Mouse (Mus musculus): ENCODE measurements at regions not wholly inside any gene's neighbourhood (a gene's known extent, or its start where the extent isn't known, plus 50 kb on each side); places are given as distances from the start of the nearest gene placed in this dataset.
A peak's percentile ranks its signal among the peaks of the same experiment; 100 is the strongest.

- no peak for ATAC-seq
- H3K4me1 ChIP-seq (replicated peaks; ENCODE audit: control insufficient read depth, insufficient read depth, low read length): no peaks in the 10 kb centered on the region
- no peak overlapping the region for H3K4me3 ChIP-seq (replicated peaks; ENCODE audit: low read length)
- no peaks in the 10 kb centered on the region for H3K27me3 ChIP-seq (replicated peaks; ENCODE audit: control insufficient read depth, insufficient read depth, low read length)
- no peak overlapping the region for H3K27ac ChIP-seq (ENCODE audit: low read length)
- no peak overlapping the region for H3K9ac ChIP-seq (replicated peaks; ENCODE audit: low read depth, low read length)
- no peaks in the 10 kb centered on the region for H3K36me3 ChIP-seq (ENCODE audit: control insufficient read depth, insufficient read depth)
- WGBS: 83% methylated on average over 5 of the region's 5 CpGs
- H3K9me3 ChIP-seq (ENCODE audit: control insufficient read depth, low read length): no peaks in the 10 kb centered on the region
- H3K4me2 ChIP-seq (ENCODE audit: low read length): no peak overlapping the region
Observed at GRCm38 (mm10) chr1:56327381-56327780, 309.9 kb downstream of the Hsfy2 start.

DNA sequence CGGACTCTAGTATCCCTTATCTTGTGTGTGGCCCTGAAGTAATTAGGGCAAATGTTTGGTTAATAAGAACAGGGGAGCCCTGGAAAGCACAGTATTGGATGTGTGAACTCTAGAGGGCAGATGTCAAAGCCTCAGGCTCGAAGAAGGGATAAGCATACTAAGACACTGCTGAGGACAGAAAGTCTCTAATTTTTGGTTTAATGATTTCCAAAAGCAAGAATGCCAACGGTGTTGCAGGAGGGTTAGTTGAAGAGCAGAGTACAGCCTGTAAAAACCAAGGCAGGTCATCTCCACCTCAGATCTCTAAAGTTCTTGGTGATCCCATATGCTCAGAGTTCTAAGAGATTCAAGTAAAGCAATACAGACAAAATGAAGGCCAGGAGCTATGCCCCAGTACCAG, 328.6 kb downstream of the Hsfy2 start:
- H3K27ac ChIP-seq (ENCODE audit: low read length): no peak overlapping the region
- no peak overlapping the region for H3K9ac ChIP-seq (replicated peaks; ENCODE audit: low read depth, low read length)
- H3K27me3 ChIP-seq (replicated peaks; ENCODE audit: control insufficient read depth, insufficient read depth, low read length): no peaks in the 10 kb centered on the region
- H3K36me3 ChIP-seq (ENCODE audit: control insufficient read depth, insufficient read depth): no peaks in the 10 kb centered on the region
- no peaks in the 10 kb centered on the region for H3K9me3 ChIP-seq (ENCODE audit: control insufficient read depth, low read length)
- no peak for ATAC-seq
- 83% methylated on average over 3 of the region's 3 CpGs for WGBS
- no peak overlapping the region for H3K4me3 ChIP-seq (replicated peaks; ENCODE audit: low read length)
- no peaks in the 10 kb centered on the region for H3K4me1 ChIP-seq (replicated peaks; ENCODE audit: control insufficient read depth, insufficient read depth, low read length)
- H3K4me2 ChIP-seq (ENCODE audit: low read length): no peak overlapping the region

GRCm38 (mm10) chr1:56294391-56294790, 342.8 kb downstream of the Hsfy2 start:
- no peak overlapping the region for H3K4me3 ChIP-seq (replicated peaks; ENCODE audit: low read length)
- no peak overlapping the region for H3K4me2 ChIP-seq (ENCODE audit: low read length)
- no peaks in the 10 kb centered on the region for H3K9me3 ChIP-seq (ENCODE audit: control insufficient read depth, low read length)
- H3K36me3 ChIP-seq (ENCODE audit: control insufficient read depth, insufficient read depth): no peaks in the 10 kb centered on the region
- ATAC-seq: no peak
- H3K27ac ChIP-seq (ENCODE audit: low read length): no peak overlapping the region
- no peak overlapping the region for H3K9ac ChIP-seq (replicated peaks; ENCODE audit: low read depth, low read length)
- peaks cover 4% of the 10 kb centered on the region for H3K4me1 ChIP-seq (replicated peaks; ENCODE audit: control insufficient read depth, insufficient read depth, low read length)
- 66% methylated on average over 2 of the region's 2 CpGs for WGBS
- H3K27me3 ChIP-seq (replicated peaks; ENCODE audit: control insufficient read depth, insufficient read depth, low read length): no peaks in the 10 kb centered on the region

- Histone ChIP-seq H3K27me3 (replicated peaks; ENCODE audit: control insufficient read depth, insufficient read depth, low read length) (no peaks in the 10 kb centered on the region), H3K4me3 (replicated peaks; ENCODE audit: low read length) (no peak overlapping the region), H3K4me1 (replicated peaks; ENCODE audit: control insufficient read depth, insufficient read depth, low read length) (peaks cover 4% of the 10 kb centered on the region), H3K9me3 (ENCODE audit: control insufficient read depth, low read length) (no peaks in the 10 kb centered on the region), H3K27ac (ENCODE audit: low read length) (no peak overlapping the region; the same call in 1 of the 2 replicates), H3K36me3 (ENCODE audit: control insufficient read depth, insufficient read depth) (no peaks in the 10 kb centered on the region), H3K9ac (replicated peaks; ENCODE audit: low read depth, low read length) (no peak overlapping the region), H3K4me2 (ENCODE audit: low read length) (no peak overlapping the region)
- ATAC-seq: peak; percentile 50
- WGBS: 60% methylated on average over 1 of the region's 1 CpGs
Observed at GRCm38 (mm10) chr1:56289748-56290147, 347.5 kb downstream of the Hsfy2 start.

- WGBS: 75% methylated on average over 12 of the region's 12 CpGs
- Histone ChIP-seq H3K9ac (replicated peaks; ENCODE audit: low read depth, low read length) (no peak overlapping the region), H3K4me1 (replicated peaks; ENCODE audit: control insufficient read depth, insufficient read depth, low read length) (peaks cover 4% of the 10 kb centered on the region; the same call in 1 of the 2 replicates), H3K9me3 (ENCODE audit: control insufficient read depth, low read length) (no peaks in the 10 kb centered on the region), H3K4me2 (ENCODE audit: low read length) (no peak overlapping the region), H3K27me3 (replicated peaks; ENCODE audit: control insufficient read depth, insufficient read depth, low read length) (no peaks in the 10 kb centered on the region), H3K27ac (ENCODE audit: low read length) (no peak overlapping the region), H3K4me3 (replicated peaks; ENCODE audit: low read length) (no peak overlapping the region), H3K36me3 (ENCODE audit: control insufficient read depth, insufficient read depth) (no peaks in the 10 kb centered on the region)
- no peak for ATAC-seq
Observed at GRCm38 (mm10) chr1:56286386-56287045, 350.7 kb downstream of the Hsfy2 start.

DNA sequence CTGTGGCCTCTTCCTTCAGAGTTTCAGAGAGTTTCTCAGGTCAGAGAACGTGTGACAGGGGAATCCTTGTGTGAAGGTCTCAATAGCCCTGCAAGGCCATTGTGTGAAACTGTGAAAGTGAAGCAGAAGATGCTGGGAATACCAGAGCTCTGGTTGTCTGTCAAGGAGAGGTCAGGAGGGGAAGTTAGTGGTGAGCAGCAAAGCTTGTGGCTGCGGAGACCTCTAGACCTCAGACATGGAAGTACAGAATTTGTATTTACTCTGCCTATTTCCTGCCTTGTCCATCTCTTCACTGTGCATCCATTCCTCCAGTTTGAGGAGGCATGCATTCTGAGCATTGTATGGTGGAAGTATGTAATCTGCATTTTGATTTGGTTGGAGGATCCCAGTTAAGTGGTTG, 375.5 kb downstream of the Hsfy2 start:
- H3K4me3 ChIP-seq (replicated peaks; ENCODE audit: low read length): no peak overlapping the region
- H3K27me3 ChIP-seq (replicated peaks; ENCODE audit: control insufficient read depth, insufficient read depth, low read length): no peaks in the 10 kb centered on the region
- H3K4me2 ChIP-seq (ENCODE audit: low read length): no peak overlapping the region
- no peaks in the 10 kb centered on the region for H3K36me3 ChIP-seq (ENCODE audit: control insufficient read depth, insufficient read depth)
- no peak overlapping the region for H3K27ac ChIP-seq (ENCODE audit: low read length)
- no peaks in the 10 kb centered on the region for H3K9me3 ChIP-seq (ENCODE audit: control insufficient read depth, low read length)
- H3K4me1 ChIP-seq (replicated peaks; ENCODE audit: control insufficient read depth, insufficient read depth, low read length): 0 out of 2 replicates have a peak, but pooled peaks cover 2% of the 10 kb centered on the region
- no peak for ATAC-seq
- H3K9ac ChIP-seq (replicated peaks; ENCODE audit: low read depth, low read length): no peak overlapping the region
- WGBS: 78% methylated on average over 2 of the region's 2 CpGs

DNA sequence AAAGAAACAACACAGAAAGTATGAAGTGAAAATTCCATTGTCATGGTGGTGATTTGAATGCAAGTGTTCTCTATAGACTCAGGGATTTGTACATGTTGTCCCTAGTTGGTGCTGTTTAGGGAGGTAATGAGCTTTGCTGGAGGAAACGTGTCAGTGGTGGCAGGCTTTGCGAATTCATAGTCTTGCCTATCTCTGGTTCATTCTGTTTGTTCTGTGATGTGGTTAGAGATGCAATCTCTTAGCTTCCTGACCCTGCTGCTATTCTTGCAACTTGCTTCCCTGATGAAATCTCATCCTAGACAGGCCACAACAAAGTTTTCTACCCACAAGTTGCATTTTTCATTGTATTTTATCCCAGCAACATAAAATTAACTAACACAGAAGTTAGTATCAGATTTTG, 376.5 kb downstream of the Hsfy2 start:
- ATAC-seq: no peak
- Histone ChIP-seq H3K27me3 (replicated peaks; ENCODE audit: control insufficient read depth, insufficient read depth, low read length) (no peaks in the 10 kb centered on the region), H3K36me3 (ENCODE audit: control insufficient read depth, insufficient read depth) (no peaks in the 10 kb centered on the region), H3K27ac (ENCODE audit: low read length) (no peak overlapping the region), H3K4me1 (replicated peaks; ENCODE audit: control insufficient read depth, insufficient read depth, low read length) (0 out of 2 replicates have a peak, but pooled peaks cover 2% of the 10 kb centered on the region), H3K4me3 (replicated peaks; ENCODE audit: low read length) (no peak overlapping the region), H3K9me3 (ENCODE audit: control insufficient read depth, low read length) (no peaks in the 10 kb centered on the region), H3K9ac (replicated peaks; ENCODE audit: low read depth, low read length) (no peak overlapping the region), H3K4me2 (ENCODE audit: low read length) (no peak overlapping the region)
- WGBS: 70% methylated on average over 2 of the region's 2 CpGs

DNA sequence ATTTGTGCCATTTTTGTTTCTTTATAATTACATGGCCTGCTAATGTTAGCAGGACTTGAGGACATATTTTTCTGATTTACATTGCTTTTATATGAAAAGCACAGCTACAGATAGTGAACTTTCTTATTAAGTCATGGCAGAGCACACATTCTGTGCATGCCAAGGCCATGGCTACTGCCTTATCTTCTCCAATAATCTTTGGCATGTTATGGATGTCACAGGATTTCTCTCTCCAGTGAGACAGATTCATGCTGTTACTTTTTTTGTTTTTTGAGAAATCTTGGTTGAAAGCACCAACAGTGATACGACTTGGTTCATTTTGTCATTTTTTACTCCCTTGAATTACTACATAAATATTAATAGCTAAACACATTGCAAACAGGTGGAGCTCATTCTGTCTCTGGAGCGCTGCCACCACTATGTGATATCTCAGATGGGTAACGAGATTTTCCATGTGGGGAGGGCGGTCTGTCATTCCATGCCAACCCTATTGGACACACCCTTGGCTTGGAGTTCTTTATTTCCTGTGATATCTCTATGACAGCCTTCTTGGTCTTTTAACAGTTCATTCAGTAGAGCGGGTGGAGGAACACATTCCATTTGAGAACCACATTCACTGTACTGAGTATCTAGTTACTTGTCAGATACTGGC, 380.3 kb downstream of the Hsfy2 start:
- Histone ChIP-seq H3K27ac (ENCODE audit: low read length) (no peak overlapping the region), H3K4me1 (replicated peaks; ENCODE audit: control insufficient read depth, insufficient read depth, low read length) (0 out of 2 replicates have a peak, but pooled peaks cover 2% of the 10 kb centered on the region), H3K36me3 (ENCODE audit: control insufficient read depth, insufficient read depth) (no peaks in the 10 kb centered on the region), H3K27me3 (replicated peaks; ENCODE audit: control insufficient read depth, insufficient read depth, low read length) (no peaks in the 10 kb centered on the region), H3K9ac (replicated peaks; ENCODE audit: low read depth, low read length) (no peak overlapping the region), H3K9me3 (ENCODE audit: control insufficient read depth, low read length) (no peaks in the 10 kb centered on the region), H3K4me3 (replicated peaks; ENCODE audit: low read length) (no peak overlapping the region), H3K4me2 (ENCODE audit: low read length) (no peak overlapping the region)
- ATAC-seq: peak; percentile 82
- WGBS: 60% methylated on average over 5 of the region's 5 CpGs

- Histone ChIP-seq H3K36me3 (ENCODE audit: control insufficient read depth, insufficient read depth) (no peaks in the 10 kb centered on the region), H3K27me3 (replicated peaks; ENCODE audit: control insufficient read depth, insufficient read depth, low read length) (no peaks in the 10 kb centered on the region), H3K9me3 (ENCODE audit: control insufficient read depth, low read length) (no peaks in the 10 kb centered on the region), H3K4me3 (replicated peaks; ENCODE audit: low read length) (no peak overlapping the region), H3K27ac (ENCODE audit: low read length) (no peak overlapping the region), H3K9ac (replicated peaks; ENCODE audit: low read depth, low read length) (no peak overlapping the region), H3K4me1 (replicated peaks; ENCODE audit: control insufficient read depth, insufficient read depth, low read length) (no peaks in the 10 kb centered on the region), H3K4me2 (ENCODE audit: low read length) (no peak overlapping the region)
- 66% methylated on average over 6 of the region's 6 CpGs for WGBS
- peak; percentile 54; the same call in 1 of the 2 replicates for ATAC-seq
Observed at GRCm38 (mm10) chr1:56239686-56240085, 397.5 kb downstream of the Hsfy2 start.
